Mouse (Mus musculus) ES-E14 (cell line): ENCODE measurements around the gene Gm11172.

Experiments
- HCFC1 ChIP-seq: IDR thresholded peaks from 2 replicates; pipeline ENCODE4 v1.6.1; 2012; ENCODE audit warnings: low read length, inconsistent platforms, borderline replicate concordance; ENCODE audit not compliant: insufficient read depth
- ZNF384 ChIP-seq: IDR thresholded peaks from 2 replicates; pipeline ENCODE4 v1.6.1; 2012; ENCODE audit warnings: low read depth, low read length, inconsistent platforms

- no peak for TF ChIP-seq ZNF384
- TF ChIP-seq HCFC1: no peak
Observed at GRCm38 (mm10) chr16:10790702-10791101, 22.0 kb upstream of the Gm11172 start, which contains the start of gene Prm3.
